Mouse (Mus musculus) gastrocnemius, postnatal 4 days (tissue): ENCODE measurements at regions not wholly inside any gene's neighbourhood (a gene's known extent, or its start where the extent isn't known, plus 50 kb on each side); places are given as distances from the start of the nearest gene placed in this dataset.

Experiments used
- DNase-seq, 2 experiments: peaks; one replicate each; pipeline ENCODE4 v3.0.0; 2021 to 2022; ENCODE audit warnings: low spot score in 2 of 2, mixed read lengths in 2 of 2

DNA sequence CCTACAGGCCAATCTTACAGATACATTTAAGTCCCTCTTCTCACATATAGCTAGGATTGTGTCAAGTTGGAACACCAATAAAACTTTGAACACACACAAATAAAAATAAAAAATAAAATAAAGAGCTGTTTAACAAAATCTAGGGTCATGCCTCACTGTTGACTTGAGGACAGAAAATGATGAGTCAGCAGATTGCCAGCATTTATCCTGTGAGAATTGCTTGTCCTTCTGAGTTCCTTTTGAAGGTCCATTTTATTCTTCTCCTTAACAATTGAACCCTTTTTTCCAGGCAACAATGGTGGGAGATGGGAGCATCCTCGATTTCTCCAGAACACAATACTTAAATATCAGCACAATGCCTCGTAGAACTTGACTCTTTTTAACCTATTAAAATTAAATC is 1022.4 kb upstream of the Adgrl4 start:
- no peak for DNase-seq

DNA sequence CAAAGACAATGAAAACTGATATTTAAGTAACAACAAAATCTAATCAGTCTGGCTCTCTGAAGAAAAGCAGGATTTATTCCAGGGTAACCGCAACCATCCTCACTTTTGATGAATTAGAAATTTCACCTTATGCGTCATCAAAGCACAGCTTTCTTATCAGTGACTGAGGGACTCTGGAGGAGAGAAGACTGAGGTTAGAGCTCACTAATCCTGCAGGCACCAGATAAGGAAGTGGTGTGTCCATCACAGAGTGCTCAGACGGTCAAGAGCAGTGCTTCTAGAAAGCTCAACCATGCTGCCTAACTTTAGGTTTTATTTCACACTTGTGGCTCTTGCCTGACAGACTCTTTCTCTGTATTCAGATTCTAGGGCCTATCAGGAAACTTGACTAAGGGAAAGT is 1021.2 kb upstream of the Adgrl4 start:
- no peak for DNase-seq

DNA sequence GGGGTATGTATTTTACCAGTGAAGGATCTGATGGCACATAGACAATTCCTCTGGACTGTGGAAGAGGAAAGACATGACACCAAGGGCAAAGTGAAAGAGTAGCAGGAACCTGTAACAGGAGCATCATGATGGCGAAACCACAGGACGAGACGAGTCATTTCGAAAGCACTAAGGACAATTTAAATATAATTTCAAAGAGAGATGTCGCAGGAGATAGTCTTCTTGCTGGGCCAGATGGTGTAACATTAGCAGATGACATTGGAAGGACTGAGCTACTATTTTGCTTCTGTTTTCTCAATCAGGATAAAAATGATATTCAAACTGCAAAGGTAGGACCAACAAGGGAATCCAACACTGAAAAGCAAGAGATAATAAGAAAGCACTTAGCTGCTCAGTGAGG is 1009.7 kb upstream of the Adgrl4 start:
- no peak for DNase-seq

DNA sequence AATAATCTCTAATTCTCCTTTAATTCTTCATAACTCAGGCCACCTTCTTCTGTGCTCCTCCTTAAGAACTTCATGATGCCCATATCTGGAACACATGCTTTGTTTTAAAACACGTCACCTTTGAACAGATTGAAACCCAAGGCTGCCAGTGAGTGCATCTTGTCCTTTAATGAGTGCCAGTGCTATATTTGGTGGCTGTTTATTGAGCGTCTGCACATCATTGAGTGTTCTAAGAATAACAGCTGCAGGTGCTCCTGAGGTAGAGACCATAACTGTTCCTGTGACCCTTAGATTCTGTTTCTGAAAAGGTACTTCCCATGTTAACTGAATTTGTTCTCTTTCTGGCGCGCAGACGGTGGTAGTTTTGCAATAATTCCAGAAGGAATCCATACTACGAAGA is 1006.4 kb upstream of the Adgrl4 start:
- no peak for DNase-seq

DNA sequence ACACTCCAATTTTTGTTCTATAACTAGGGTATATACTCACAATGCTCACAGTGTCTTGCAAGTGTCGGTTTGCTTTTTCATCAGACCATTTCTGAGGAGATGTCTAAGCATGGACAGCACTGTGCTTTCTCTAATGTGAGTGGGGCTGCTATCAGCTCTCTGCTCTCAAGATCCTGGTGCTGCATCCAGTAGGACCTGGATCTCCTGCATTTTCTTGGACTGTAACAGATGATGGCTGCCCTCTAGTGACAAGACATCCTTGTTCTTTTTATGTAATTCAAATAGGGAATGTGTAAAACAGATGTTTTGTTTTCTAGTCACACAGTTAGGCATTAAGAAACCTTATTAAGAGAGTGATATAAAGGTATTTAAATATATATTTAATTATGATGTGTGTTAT is 1002.5 kb upstream of the Adgrl4 start:
- DNase-seq: no peak

DNA sequence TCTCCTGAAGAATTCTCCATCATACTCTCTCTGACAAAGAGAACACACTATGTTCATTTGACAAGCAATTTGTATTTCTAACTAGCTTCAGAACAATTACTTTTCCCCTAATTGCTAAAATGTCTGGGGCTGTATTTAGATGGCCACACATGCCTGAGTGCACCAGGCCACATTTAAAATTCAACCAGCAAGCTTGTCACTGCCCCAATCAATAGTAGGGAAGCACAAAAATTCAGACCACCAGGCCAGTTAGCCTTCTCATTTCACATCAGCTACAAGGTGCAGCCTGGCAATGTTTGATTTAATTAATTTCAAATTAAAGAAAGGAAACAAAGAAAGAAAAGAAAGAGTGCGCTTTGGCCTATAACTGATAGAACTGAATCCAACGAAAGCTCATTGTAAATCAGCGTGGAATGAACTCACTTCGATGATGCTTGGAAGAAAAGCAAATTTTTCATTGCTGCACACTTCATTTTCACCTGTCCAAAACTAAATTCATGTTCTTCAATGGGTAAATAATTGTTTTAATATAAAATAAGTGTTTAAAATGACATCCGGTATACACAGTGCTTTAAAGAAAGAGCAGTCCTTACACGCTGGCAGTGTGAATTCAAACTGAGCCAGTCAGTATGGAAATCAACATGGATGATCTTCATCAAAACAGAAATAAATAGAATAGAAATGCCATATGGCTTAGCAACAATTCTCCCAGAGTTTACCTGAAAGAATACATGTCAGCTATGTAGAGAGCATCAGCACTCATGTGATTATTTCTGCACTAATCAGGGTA is 1001.7 kb upstream of the Adgrl4 start:
- DNase-seq: no peak
